Mouse (Mus musculus): ENCODE data around the gene Cntnap2.

Cntnap2 gene

DNA sequence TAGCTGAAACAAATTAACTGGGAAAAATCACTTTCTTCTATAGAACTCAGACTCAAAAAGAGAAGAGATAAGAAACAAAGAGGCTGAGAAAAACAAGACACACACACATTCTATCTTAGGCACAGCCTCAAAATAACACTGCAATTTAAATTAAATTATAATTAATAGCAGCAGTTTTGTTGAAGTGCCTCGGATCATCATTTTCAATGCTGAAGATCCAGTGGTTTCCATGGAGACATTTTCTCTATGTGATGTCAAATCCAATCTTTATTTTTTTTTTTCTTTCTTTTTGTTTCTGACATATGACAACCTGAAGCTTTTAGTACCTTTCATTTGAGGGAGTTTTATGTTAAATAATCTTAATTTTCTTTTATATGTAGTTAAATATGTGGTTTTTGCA lies 2228.6 kb downstream of the Cntnap2 start:
- TF ChIP-seq GATA4 (IDR thresholded peaks at IDR 0.05; ENCODE audit: insufficient replicate concordance, low read length), result no peak

DNA sequence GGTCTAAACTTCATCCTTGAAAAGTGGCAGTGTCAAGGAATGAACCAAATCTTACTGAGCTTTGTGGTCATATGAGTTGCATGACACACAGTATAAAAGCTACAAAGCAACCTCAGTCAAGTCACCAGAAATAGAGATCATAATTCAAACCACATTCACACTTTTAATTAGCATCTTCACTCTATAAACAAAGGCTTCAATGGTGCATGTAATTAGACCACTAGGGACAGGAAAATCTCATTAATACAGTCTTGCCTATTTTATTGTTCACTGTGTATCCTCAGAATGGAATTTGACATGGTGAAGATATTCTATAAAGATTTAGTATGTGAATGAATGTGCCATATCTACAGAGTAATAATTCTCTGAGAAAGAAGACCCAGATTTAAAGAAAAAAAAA lies 2232.8 kb downstream of the Cntnap2 start:
- no peak for TF ChIP-seq GATA4 (IDR thresholded peaks at IDR 0.05; ENCODE audit: insufficient replicate concordance, low read length)

GRCm38 (mm10) chr6:47292437-47292836 lies 2233.3 kb downstream of the Cntnap2 start:
- no peak for TF ChIP-seq GATA4 (IDR thresholded peaks at IDR 0.05; ENCODE audit: insufficient replicate concordance, low read length)

- TF ChIP-seq GATA4 (IDR thresholded peaks at IDR 0.05; ENCODE audit: insufficient replicate concordance, low read length), result no peak
These were observed 2235.3 kb downstream of the Cntnap2 start for GRCm38 (mm10) chr6:47294433-47294832.

DNA sequence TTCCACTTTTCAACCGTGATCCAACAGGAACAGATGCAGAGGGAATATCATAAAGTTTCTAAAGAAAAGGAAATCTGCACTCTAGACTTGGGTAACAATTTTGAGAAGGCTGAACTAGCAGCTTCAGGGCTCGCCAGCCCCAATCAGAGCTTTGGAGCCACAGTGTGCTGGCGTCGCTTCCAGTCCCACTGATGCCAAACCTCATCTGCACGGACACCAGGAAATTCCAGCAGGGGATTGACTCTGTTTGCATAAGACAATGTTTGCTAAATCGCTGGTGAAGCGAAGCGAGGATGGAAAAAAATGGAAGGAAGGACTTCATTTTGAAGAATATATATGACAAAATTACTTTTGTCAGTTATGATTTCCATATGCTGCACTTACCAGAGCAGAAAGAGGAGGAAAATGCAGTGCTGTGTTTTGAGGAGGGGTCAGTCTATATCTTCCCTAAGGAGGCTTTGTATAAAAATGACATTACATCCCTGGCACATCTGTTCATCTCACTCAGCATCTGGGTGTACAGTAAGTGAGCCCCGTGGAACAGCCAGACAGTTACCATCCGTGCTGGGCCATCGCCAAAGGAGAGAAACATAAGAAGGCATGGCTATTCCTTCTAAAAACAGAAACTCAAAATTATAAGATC lies 2245.8 kb downstream of the Cntnap2 start:
- TF ChIP-seq GATA4 (IDR thresholded peaks at IDR 0.05; ENCODE audit: insufficient replicate concordance, low read length), result no peak

- no peak for TF ChIP-seq GATA4 (IDR thresholded peaks at IDR 0.05; ENCODE audit: insufficient replicate concordance, low read length)
These were observed 2247.1 kb downstream of the Cntnap2 start for GRCm38 (mm10) chr6:47306065-47306798.

GRCm38 (mm10) chr6:47306954-47307353 lies 2247.8 kb downstream of the Cntnap2 start:
- TF ChIP-seq GATA4 (IDR thresholded peaks at IDR 0.05; ENCODE audit: insufficient replicate concordance, low read length), result no peak

GRCm38 (mm10) chr6:47314507-47315334 lies 2255.6 kb downstream of the Cntnap2 start:
- TF ChIP-seq GATA4 (IDR thresholded peaks at IDR 0.05; ENCODE audit: insufficient replicate concordance, low read length), result no peak

- TF ChIP-seq GATA4 (IDR thresholded peaks at IDR 0.05; ENCODE audit: insufficient replicate concordance, low read length), result no peak
These were observed 2256.3 kb downstream of the Cntnap2 start for GRCm38 (mm10) chr6:47315454-47315853.

GRCm38 (mm10) chr6:47317253-47317652 lies 2258.1 kb downstream of the Cntnap2 start:
- TF ChIP-seq GATA4 (IDR thresholded peaks at IDR 0.05; ENCODE audit: insufficient replicate concordance, low read length), result no peak

DNA sequence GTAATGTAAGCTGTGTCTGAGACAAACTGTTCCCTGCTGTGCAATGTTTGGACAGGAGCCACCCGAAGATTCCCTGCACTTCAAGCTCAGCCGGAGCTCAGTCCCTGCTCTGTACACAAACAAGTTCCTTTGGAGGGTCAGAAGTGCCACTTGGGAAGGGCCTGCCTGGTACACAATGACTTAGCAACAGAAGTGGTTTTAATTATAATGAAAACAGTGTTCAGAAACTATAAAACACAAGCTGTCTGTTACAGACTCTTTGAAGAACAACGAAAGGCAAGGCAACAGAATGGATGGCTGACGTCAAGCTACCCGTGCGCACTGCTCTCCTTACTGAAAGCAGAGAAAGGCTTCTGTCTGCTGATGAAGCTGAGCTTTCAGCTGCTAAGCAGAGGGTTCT lies 2259.5 kb downstream of the Cntnap2 start:
- no peak for TF ChIP-seq GATA4 (IDR thresholded peaks at IDR 0.05; ENCODE audit: insufficient replicate concordance, low read length)

DNA sequence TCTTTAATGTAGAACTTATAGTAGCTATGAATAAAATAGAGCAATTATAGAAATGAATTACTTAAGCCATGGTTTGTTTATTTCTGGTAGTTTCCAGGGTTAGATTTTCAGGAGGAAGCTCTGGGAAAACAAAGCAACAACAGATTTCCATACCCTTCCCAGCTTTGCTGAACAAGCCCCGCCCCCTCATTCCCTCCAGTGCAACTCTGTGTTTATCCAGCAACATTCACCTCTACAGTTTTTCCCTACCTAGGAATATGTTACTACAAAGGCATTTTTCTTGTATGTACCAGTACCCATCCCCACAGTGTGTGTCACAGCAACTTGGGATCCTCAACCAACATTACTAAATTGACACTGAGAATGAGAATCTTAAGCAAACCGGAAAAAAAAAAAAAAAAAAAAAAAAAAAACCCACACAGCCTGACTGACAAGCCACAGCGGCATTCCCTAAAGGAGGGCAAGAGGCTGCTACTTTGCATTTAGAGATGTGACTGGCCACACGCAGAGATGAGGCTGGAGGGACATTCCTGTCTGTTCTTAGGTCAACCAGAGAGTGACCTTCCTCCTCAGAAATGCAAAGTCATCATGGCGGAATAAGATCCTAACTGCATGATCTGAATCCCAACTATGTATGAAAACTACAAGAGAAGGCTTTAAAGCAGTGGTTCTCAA lies 2260.3 kb downstream of the Cntnap2 start:
- no peak for TF ChIP-seq GATA4 (IDR thresholded peaks at IDR 0.05; ENCODE audit: insufficient replicate concordance, low read length)

DNA sequence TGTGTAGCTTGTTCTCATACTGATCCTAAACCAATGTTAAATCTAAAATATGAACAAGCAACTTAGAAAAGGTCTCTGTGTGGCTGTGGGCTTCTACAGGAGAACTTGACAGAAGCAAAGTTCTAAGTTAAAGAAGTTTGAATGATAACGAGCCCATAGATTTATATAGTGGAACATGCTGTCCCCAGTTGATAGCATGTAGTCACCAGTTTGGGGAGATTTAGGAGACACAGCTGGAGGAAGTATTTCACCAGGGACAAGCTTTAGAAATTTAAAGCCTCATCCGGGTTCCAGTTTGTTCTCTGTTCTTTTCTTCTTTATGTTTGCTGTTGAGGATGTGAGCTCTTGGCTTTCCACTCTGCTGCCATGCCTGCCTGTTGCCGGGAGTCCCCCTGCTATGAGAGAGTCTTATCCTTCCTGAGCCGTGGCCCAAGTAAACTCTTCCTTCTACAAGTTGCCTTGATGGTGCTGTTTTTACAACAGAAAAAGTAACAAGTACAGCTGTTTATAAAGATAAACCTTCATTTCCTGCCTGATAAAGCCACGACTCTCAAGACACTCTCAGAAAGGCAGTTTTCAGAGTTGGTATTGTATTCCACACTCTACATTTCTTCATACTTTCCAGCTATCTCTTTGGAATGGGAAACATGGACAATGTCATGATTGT lies 2264.1 kb downstream of the Cntnap2 start:
- TF ChIP-seq GATA4 (IDR thresholded peaks at IDR 0.05; ENCODE audit: insufficient replicate concordance, low read length), result no peak

- no peak for TF ChIP-seq GATA4 (IDR thresholded peaks at IDR 0.05; ENCODE audit: insufficient replicate concordance, low read length)
These were observed 2264.7 kb downstream of the Cntnap2 start for GRCm38 (mm10) chr6:47323886-47324285.

DNA sequence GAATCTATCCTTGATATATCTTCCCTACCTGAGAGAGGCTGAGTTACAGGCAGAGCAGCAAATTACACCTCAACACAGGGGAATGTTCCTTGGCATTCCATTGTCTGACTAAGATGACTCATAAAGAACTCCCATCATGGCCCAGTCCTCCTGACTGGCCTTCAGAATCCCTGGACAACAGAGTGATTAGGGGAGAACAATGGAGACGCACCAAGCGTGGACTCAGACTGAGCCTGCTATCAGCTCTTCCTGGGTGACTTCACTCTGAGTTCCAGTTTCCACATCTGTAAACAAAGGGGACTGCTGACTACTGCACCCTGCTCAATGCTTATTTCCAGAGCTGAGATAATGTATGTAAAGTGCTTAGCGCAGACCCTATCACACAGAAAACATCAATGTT lies 2269.1 kb downstream of the Cntnap2 start:
- TF ChIP-seq GATA4 (IDR thresholded peaks at IDR 0.05; ENCODE audit: insufficient replicate concordance, low read length), result no peak; the same call in 1 of the 2 replicates
